Mouse (Mus musculus) heart, embryonic 14.5 days (tissue): ENCODE measurements around the gene Slc30a6. TPM values are rescaled to one million over a fixed set of nuclear protein-coding genes. Genes with fewer than 3 reads are reported as not detected.
"Not testable (repeated sequence)": the region's sequence is repeated elsewhere in the genome, so short reads cannot be mapped to it uniquely, and the experiment has no call there.

Experiments
- ATAC-seq: fragments of 200-750 bp; cut with Nextera tagmentation; 2 replicates; pipeline ENCODE4 v1.8.0; 2017; ENCODE audit warnings: low read depth, moderate TSS enrichment; ENCODE audit not compliant: insufficient number of reproducible peaks, insufficient read depth, low FRiP score
- H3K27ac ChIP-seq, 2 experiments: fragments of 200-500 bp in 1 of 2; fragments of 300-500 bp in 1 of 2; sonication (generic) in 1 of 2; replicated peaks in 1 of 2; 2 replicates each; pipeline ENCODE4 v1.5.1; 2012 to 2014; ENCODE audit warnings: low read depth in 2 of 2, low read length in 2 of 2, control low read depth in 1 of 2, mild to moderate bottlenecking in 1 of 2, mixed read lengths in 1 of 2; ENCODE audit not compliant: control insufficient read depth in 1 of 2, insufficient read depth in 1 of 2
- H3K27me3 ChIP-seq: fragments of 300-500 bp; sonication (generic); 2 replicates; pipeline ENCODE4 v1.6.1; 2014; ENCODE audit warnings: mild to moderate bottlenecking, low read length, control low read depth; ENCODE audit not compliant: control insufficient read depth, insufficient read depth
- H3K36me3 ChIP-seq: fragments of 300-500 bp; sonication (generic); 2 replicates; pipeline ENCODE4 v1.6.1; 2014; ENCODE audit warnings: mild to moderate bottlenecking, control low read depth, low read length, mixed read lengths; ENCODE audit not compliant: control insufficient read depth, insufficient read depth
- H3K4me1 ChIP-seq, 2 experiments: fragments of 200-500 bp in 1 of 2; fragments of 300-500 bp in 1 of 2; sonication (generic) in 1 of 2; 2 replicates each; pipeline ENCODE4 v1.6.1; 2012 to 2014; ENCODE audit warnings: low read length in 2 of 2, control low read depth in 1 of 2, mixed read lengths in 1 of 2; ENCODE audit not compliant: control insufficient read depth in 2 of 2, insufficient read depth in 2 of 2
- H3K4me2 ChIP-seq: fragments of 300-500 bp; sonication (generic); 2 replicates; pipeline ENCODE4 v1.6.1; 2014; ENCODE audit warnings: mild to moderate bottlenecking, low read length
- H3K4me3 ChIP-seq, 2 experiments: fragments of 200-500 bp in 1 of 2; fragments of 300-500 bp in 1 of 2; sonication (generic) in 1 of 2; 2 replicates each; pipeline ENCODE4 v1.5.1; 2012 to 2014; ENCODE audit warnings: low read length in 2 of 2, mild to moderate bottlenecking in 2 of 2, control low read depth in 1 of 2, low read depth in 1 of 2, moderate library complexity in 1 of 2; ENCODE audit not compliant: control insufficient read depth in 1 of 2, insufficient read depth in 1 of 2
- H3K9ac ChIP-seq: fragments of 300-500 bp; sonication (generic); 2 replicates; pipeline ENCODE4 v1.6.1; 2014; ENCODE audit warnings: mild to moderate bottlenecking, low read length
- H3K9me3 ChIP-seq: fragments of 300-500 bp; sonication (generic); 2 replicates; pipeline ENCODE4 v1.6.1; 2016; ENCODE audit warnings: low read length, control low read depth; ENCODE audit not compliant: control insufficient read depth
- WGBS: fragments of 180-500 bp; shearing (Covaris S2); extraction: QIAGEN DNeasy Blood & Tissue Kit; methylation state at CpG from one replicate; pipeline ENCODE4 v1.1.7; 2014; 5-methylcytosine and 5-hydroxymethylcytosine counted together
- polyA plus RNA-seq: library from polyadenylated mRNA; unstranded; fragments of >200 nt; fragmentation: Nextera tagmentation; extraction: Ambion mirVana; gene quantifications from 2 replicates; pipeline ENCODE4 v1.2.1, GENCODE M21; 2014

Gene Slc30a6
- polyA plus RNA-seq, 1 experiment from 2014 or later: 28.3 TPM

GRCm38 (mm10) chr17:74458711-74459408 is 63.5 kb downstream of the Slc30a6 start, which contains the start of gene Nlrc4:
TSS of gene Nlrc4 (minus strand) at chr17:74459142.
- ATAC-seq: no peak
- WGBS: 59% methylated on average over 8 of the region's 8 CpGs
- Histone ChIP-seq H3K36me3 (no peaks in the 10 kb centered on the region), H3K4me1 (no peaks in the 10 kb centered on the region), H3K27me3 (no peaks in the 10 kb centered on the region), H3K9ac (no peak within 1 kb of the TSS), H3K27ac (no peak within 1 kb of the TSS), H3K9me3 (no peaks in the 10 kb centered on the region), H3K4me2 (no peak within 1 kb of the TSS), H3K4me3 (no peak within 1 kb of the TSS)

- no peak overlapping the region for H3K4me3 ChIP-seq
- no peak for ATAC-seq
- no peaks in the 10 kb centered on the region for H3K4me1 ChIP-seq
- no peak overlapping the region for H3K4me2 ChIP-seq
- no peak overlapping the region for H3K27ac ChIP-seq
- no peaks in the 10 kb centered on the region for H3K36me3 ChIP-seq
- H3K27me3 ChIP-seq: no peaks in the 10 kb centered on the region
- no peak overlapping the region for H3K9ac ChIP-seq
- no peaks in the 10 kb centered on the region for H3K9me3 ChIP-seq
Measured at GRCm38 (mm10) chr17:74463510-74463909, 68.1 kb downstream of the Slc30a6 start.

- H3K27me3 ChIP-seq, H3K4me1 ChIP-seq, H3K9me3 ChIP-seq, ATAC-seq, H3K4me2 ChIP-seq, H3K27ac ChIP-seq, H3K36me3 ChIP-seq, H3K4me3 ChIP-seq, H3K9ac ChIP-seq: not testable (repeated sequence)
- 70% methylated on average over 2 of the region's 2 CpGs for WGBS
Measured at GRCm38 (mm10) chr17:74467981-74468380, 72.6 kb downstream of the Slc30a6 start.

GRCm38 (mm10) chr17:74470133-74470532 is 74.7 kb downstream of the Slc30a6 start:
- H3K27ac ChIP-seq, ATAC-seq, H3K27me3 ChIP-seq, H3K4me1 ChIP-seq, H3K9me3 ChIP-seq, H3K4me2 ChIP-seq, H3K36me3 ChIP-seq, H3K9ac ChIP-seq, H3K4me3 ChIP-seq: not testable (repeated sequence)
- 69% methylated on average over 6 of the region's 6 CpGs for WGBS

Other genes starting within 250 kb of the Slc30a6 start
- gene Memo1, start 100.1 kb upstream of the Slc30a6 start, polyA plus RNA-seq: 77.4 and 80.7 TPM in 2 replicates
- 188 and 189 TPM in 2 replicates for gene Dpy30, start 71.7 kb upstream of the Slc30a6 start, polyA plus RNA-seq
- 20.1 and 21.4 TPM in 2 replicates for gene Spast, start 56.6 kb upstream of the Slc30a6 start, polyA plus RNA-seq
- 0.23 and 0.30 TPM in 2 replicates for gene Nlrc4, start 63.5 kb downstream of the Slc30a6 start, polyA plus RNA-seq
- 65.0 and 70.1 TPM in 2 replicates for gene Yipf4, start 93.9 kb downstream of the Slc30a6 start, polyA plus RNA-seq
- 75.3 and 76.6 TPM in 2 replicates for gene Birc6, start 132.7 kb downstream of the Slc30a6 start, polyA plus RNA-seq